Mouse (Mus musculus) C2C12 (cell line): Measurements from ENCODE around the gene Rufy3.

Experiments
- CEBPB ChIP-seq: IDR thresholded peaks from one replicate; pipeline ENCODE4 v1.6.1; 2011; ENCODE audit warnings: low read depth, mild to moderate bottlenecking, control low read depth, moderate library complexity
- CTCF ChIP-seq: IDR thresholded peaks from one replicate; pipeline ENCODE4 v1.5.1; 2011; ENCODE audit not compliant: control insufficient read depth, insufficient read depth, insufficient read length
- MYOG ChIP-seq: IDR thresholded peaks from one replicate; pipeline ENCODE4 v1.6.1; 2011; ENCODE audit not compliant: control insufficient read depth, insufficient read length; ENCODE audit errors: extremely low read depth

- TF ChIP-seq MYOG (no peak), CTCF (no peak), CEBPB (no peak)
These were observed 5.8 kb upstream of the Rufy3 start for GRCm38 (mm10) chr5:88558991-88559390.
